Mouse (Mus musculus) spleen, adult 2 months (tissue): ENCODE measurements around the gene Nt5c1a.

Experiments used
- CTCF ChIP-seq: fragments of 200-500 bp; IDR thresholded peaks from 2 replicates; pipeline ENCODE4 v1.5.1; 2011; ENCODE audit warnings: mild to moderate bottlenecking, inconsistent platforms; ENCODE audit not compliant: insufficient read depth, insufficient read length, insufficient replicate concordance; ENCODE audit errors: extremely low read depth
- POLR2A ChIP-seq: fragments of 200-500 bp; IDR thresholded peaks from 2 replicates; pipeline ENCODE4 v1.6.1; 2011; ENCODE audit warnings: low read depth, low read length, inconsistent platforms

- TF ChIP-seq POLR2A (no peak), CTCF (no peak)
Measured at GRCm38 (mm10) chr4:123246651-123247050, 45.3 kb downstream of the Nt5c1a start.
